Mouse (Mus musculus): ENCODE data around the gene Slx4.

DNA sequence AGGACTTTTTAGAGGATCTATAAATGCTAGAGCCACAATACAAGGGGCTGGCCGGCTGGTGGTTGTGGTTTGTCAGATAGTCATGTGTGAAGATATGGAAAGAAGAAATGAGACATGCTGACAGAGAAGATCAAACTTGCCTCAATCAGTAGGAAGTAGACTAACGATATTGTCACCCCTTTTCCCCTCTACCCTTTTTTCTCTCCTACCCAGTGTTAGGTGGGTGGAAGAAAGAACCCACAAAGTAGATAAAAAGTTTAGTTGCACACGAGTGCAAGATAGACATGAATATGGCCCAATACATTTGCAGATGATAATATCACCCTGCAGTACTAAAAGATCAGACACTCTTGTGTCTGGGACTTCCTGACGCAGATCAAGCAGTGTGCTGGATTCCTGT, 15.2 kb downstream of the Slx4 start:
- TF ChIP-seq CTCF (conservative IDR thresholded peaks at IDR 0.05; ENCODE audit: insufficient read depth, insufficient read length, low read depth, low read length) (no peak), POLR2A (IDR thresholded peaks at IDR 0.05; ENCODE audit: low read depth, low read length) (no peak)

Data from kidney, adult 2 months (tissue).